Mouse (Mus musculus) T-cell, adult 2 months (primary cell): ENCODE results near the gene Ppm1m.

ENCODE experiments used
- DNase-seq: peaks from one replicate; pipeline ENCODE4 v3.0.0; 2022; ENCODE audit warnings: low spot score

The Ppm1m gene

DNA sequence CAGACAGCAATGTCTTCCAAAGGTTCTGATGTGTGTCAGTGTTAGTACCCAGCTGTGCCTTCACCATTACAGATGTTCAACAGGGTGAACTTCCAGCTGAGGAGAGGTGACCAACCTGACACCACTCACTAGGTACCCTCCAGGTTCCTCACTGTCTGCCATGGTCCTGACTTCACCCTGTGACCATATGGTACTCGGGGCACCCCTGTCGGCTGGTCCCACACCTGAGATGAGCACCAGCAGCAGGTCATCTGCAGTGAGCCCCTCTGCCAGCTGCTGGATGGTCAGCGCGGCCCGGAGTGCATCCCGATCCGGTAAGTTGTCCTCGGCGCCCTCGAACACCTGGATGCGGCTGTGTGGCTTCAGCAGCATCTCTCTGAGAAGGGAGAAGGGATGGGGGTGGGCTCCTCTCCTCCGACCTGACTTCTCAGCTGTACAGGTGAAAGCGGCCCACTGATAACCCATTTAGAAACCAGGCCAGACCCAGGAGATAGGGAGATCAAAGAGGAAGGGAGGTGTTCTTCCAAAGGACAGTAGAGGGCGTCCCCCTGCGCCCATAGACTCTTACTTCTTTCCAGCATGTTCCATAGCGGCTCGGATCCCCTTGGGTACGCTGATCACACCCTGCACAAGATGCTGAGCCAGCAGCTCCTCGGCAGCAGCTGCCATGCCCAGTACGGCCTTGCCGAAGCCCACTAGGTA, 42.5 kb downstream of the Ppm1m start:
- no peak for DNase-seq

- peak; percentile 58 for DNase-seq
Observed at GRCm38 (mm10) chr9:106156419-106156818, 43.1 kb downstream of the Ppm1m start.

DNA sequence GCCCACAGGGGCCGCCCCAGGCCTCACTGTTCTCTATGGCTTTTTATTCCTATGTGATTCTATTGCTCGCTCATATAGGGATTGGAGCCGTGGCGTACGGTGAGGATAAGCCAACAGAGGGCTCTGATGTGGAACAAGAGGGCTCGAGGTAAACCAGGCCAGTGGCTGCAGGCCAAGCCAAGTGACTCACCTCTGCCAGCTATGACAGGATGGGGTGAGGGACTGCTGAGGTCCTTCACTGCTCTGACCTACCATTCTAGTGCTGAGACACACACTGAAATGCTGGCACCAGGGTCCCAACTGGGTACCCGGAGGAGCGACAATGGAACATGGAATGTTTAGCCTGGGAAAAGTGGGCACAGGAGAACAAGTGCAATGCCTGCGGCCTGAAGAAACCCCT, 45.4 kb downstream of the Ppm1m start:
- no peak for DNase-seq

DNA sequence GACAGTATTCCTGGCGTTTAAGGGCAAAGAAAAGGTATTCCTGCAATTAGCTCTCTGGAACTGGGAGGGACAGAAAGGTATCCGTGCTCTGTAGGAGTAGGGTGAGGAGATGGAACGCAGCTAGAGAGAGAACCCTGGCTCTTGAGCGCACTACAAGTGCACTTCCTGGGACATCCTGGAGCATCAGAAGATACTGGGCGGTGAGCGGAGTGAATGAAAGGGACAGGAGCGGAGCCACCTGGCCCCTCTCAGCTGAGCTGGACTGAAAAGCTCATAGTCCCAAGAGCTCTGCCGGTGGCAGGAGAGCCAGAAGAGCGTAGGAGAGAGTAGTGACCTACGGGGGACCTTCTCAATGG, 50.2 kb downstream of the Ppm1m start:
- DNase-seq: no peak

GRCm38 (mm10) chr9:106148541-106149398, 50.8 kb downstream of the Ppm1m start:
- no peak for DNase-seq

GRCm38 (mm10) chr9:106147851-106148431, 51.6 kb downstream of the Ppm1m start:
- no peak for DNase-seq

GRCm38 (mm10) chr9:106147281-106147680, 52.3 kb downstream of the Ppm1m start:
- no peak for DNase-seq

DNA sequence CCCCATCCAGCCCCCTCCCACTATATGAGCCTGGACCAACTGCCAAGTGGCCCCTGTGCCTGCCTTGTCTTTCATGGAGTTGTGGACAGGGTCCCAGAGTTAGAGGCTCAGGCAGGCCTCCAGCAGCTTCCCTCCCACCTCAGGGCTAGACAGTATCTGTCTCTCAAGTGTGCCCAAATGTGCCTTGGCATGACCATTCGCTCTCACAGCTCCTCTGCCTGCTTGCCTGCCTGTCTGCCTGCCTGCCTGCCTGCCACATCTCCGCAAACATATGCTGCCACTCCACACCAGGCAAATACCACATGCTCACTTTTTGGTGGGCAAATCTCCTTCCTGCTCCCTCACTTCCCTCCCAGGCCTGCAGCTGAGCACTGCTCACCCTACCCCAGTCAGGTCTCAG, 54.0 kb downstream of the Ppm1m start:
- DNase-seq: no peak
